Mouse (Mus musculus) small intestine, adult 2 months (tissue): ENCODE results near the gene Ednrb. TPM values are rescaled to one million over a fixed set of nuclear protein-coding genes. Genes with fewer than 3 reads are reported as not detected.

Experiments
- H3K27ac ChIP-seq: fragments of 200-500 bp; 2 replicates; pipeline ENCODE4 v1.5.1; 2012; ENCODE audit warnings: low read depth, low read length, control low read depth, inconsistent platforms; ENCODE audit not compliant: insufficient read depth
- H3K27me3 ChIP-seq: fragments of 200-500 bp; 2 replicates; pipeline ENCODE4 v1.6.1; 2012; ENCODE audit warnings: mild to moderate bottlenecking, moderate library complexity, low read length, inconsistent platforms; ENCODE audit not compliant: control insufficient read depth, insufficient read depth
- H3K36me3 ChIP-seq: fragments of 200-500 bp; 2 replicates; pipeline ENCODE4 v1.6.1; 2012; ENCODE audit warnings: mild to moderate bottlenecking, low read length, control low read depth, inconsistent platforms; ENCODE audit not compliant: control insufficient read depth, insufficient read depth
- H3K4me1 ChIP-seq: fragments of 200-500 bp; 2 replicates; pipeline ENCODE4 v1.6.1; 2012; ENCODE audit warnings: low read length, inconsistent platforms, mixed read lengths; ENCODE audit not compliant: control insufficient read depth, insufficient read depth, insufficient read length
- H3K4me3 ChIP-seq: fragments of 200-500 bp; 2 replicates; pipeline ENCODE4 v1.5.1; 2012; ENCODE audit warnings: low read depth, mild to moderate bottlenecking, control low read depth, inconsistent platforms, low read length, moderate library complexity
- CTCF ChIP-seq: fragments of 200-500 bp; IDR thresholded peaks from 2 replicates; pipeline ENCODE4 v1.5.1; 2012; ENCODE audit warnings: low read depth, mild to moderate bottlenecking, control low read depth, inconsistent platforms, low read length, moderate library complexity, mixed read lengths; ENCODE audit not compliant: insufficient replicate concordance, insufficient read length; ENCODE audit errors: extremely low read depth
- POLR2A ChIP-seq: fragments of 200-500 bp; IDR thresholded peaks from 2 replicates; pipeline ENCODE4 v1.6.1; 2012; ENCODE audit warnings: low read depth, mild to moderate bottlenecking, control low read depth, inconsistent platforms, low read length, moderate library complexity
- WGBS: fragments of 180-500 bp; shearing (Covaris S2); methylation state at CpG from one replicate; pipeline ENCODE4 v1.1.7; 2018; 5-methylcytosine and 5-hydroxymethylcytosine counted together
- polyA plus RNA-seq: library from polyadenylated mRNA; depleted of rRNA; stranded (reverse); fragments of >200 nt; gene quantifications from 2 replicates; pipeline ENCODE4 v1.2.3, GENCODE M21; 2012; rRNA removed

The Ednrb gene
- polyA plus RNA-seq, 1 experiment: 5.1 TPM

- H3K27ac ChIP-seq: peak overlapping the region; percentile 37
- no peak overlapping the region for H3K4me3 ChIP-seq
- H3K27me3 ChIP-seq: no peaks in the 10 kb centered on the region
- TF ChIP-seq CTCF (no peak), POLR2A (no peak)
- H3K36me3 ChIP-seq: no peaks in the 10 kb centered on the region
- H3K4me1 ChIP-seq: no peaks in the 10 kb centered on the region
- 63% methylated on average over 13 of the region's 13 CpGs for WGBS
Measured at GRCm38 (mm10) chr14:103778533-103779151, 65.6 kb downstream of the Ednrb start.

DNA sequence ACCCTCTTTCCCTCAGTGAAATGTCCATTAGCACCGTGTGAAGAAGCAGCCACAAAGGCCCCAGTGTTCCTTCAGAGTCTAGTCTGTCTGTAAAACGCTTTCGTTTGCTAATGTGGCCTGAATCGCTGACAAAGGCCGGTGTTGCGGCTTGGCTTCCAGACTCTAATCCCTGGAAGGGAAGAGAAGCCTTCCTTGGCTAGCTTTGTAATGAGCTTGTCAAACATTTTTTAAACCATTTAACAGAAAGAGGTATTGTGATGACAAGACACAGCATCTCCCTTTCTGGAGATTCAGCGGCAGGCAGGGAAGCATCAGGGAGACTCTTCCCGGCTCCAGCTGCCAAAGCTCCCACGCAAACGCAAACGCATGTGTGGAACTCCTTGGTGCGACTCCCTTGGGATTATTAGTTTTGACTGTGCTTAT, 66.2 kb downstream of the Ednrb start:
- WGBS: 50% methylated on average over 12 of the region's 12 CpGs
- Histone ChIP-seq H3K36me3 (no peaks in the 10 kb centered on the region), H3K27ac (peak overlapping the region; percentile 5; the same call in 1 of the 2 replicates), H3K4me1 (no peaks in the 10 kb centered on the region), H3K4me3 (peak overlapping the region; percentile 34; the same call in 1 of the 2 replicates), H3K27me3 (no peaks in the 10 kb centered on the region)
- TF ChIP-seq CTCF (no peak), POLR2A (no peak)

DNA sequence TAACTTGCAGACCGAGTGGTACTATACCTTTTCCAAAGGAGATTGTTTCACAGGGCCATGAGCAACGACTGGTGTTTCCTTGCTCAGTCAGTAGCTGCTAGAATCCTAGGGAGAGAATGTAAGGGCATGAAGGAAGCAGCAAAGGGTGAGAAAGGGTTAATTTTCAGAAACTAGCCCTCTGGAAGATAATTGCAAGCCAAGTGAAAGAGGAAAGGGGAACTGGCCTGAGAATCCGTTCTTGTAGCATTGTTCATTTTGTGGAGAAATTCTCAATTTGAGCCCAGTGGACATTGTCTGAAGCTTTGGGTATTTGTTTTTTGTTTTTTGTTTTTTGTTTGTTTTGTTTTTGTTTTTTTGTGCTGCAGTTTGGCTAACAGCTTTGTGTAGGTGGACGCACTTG, 66.8 kb downstream of the Ednrb start:
- H3K4me3 ChIP-seq: no peak overlapping the region
- no peak for TF ChIP-seq CTCF
- TF ChIP-seq POLR2A: no peak
- no peak overlapping the region for H3K27ac ChIP-seq

GRCm38 (mm10) chr14:103769319-103770245, 74.6 kb downstream of the Ednrb start:
- no peak overlapping the region for H3K27ac ChIP-seq
- WGBS: 53% methylated on average over 9 of the region's 9 CpGs
- H3K27me3 ChIP-seq: no peaks in the 10 kb centered on the region
- TF ChIP-seq POLR2A (no peak), CTCF (no peak)
- H3K36me3 ChIP-seq: no peaks in the 10 kb centered on the region
- no peaks in the 10 kb centered on the region for H3K4me1 ChIP-seq
- H3K4me3 ChIP-seq: no peak overlapping the region

More for the DNA sequence above, 66.8 kb downstream of the Ednrb start:
- H3K36me3 ChIP-seq: no peaks in the 10 kb centered on the region
- no peaks in the 10 kb centered on the region for H3K4me1 ChIP-seq
- WGBS: 65% methylated on average over 4 of the region's 4 CpGs
- H3K27me3 ChIP-seq: no peaks in the 10 kb centered on the region

- Histone ChIP-seq H3K27me3 (no peaks in the 10 kb centered on the region), H3K36me3 (no peaks in the 10 kb centered on the region), H3K27ac (no peak overlapping the region), H3K4me1 (no peaks in the 10 kb centered on the region), H3K4me3 (no peak overlapping the region)
- 65% methylated on average over 6 of the region's 6 CpGs for WGBS
- no peak for TF ChIP-seq CTCF
- no peak for TF ChIP-seq POLR2A
Measured at GRCm38 (mm10) chr14:103767488-103767887, 76.7 kb downstream of the Ednrb start.

Other genes with a start within 250 kb of the Ednrb start
- 3.5 and 5.9 TPM in 2 replicates for gene Slain1, start 194.2 kb downstream of the Ednrb start, polyA plus RNA-seq